Mouse (Mus musculus) neural tube, embryonic 13.5 days (tissue): Measurements from ENCODE around the gene Cnnm3. TPM values are rescaled to one million over a fixed set of nuclear protein-coding genes. Genes with fewer than 3 reads are reported as not detected.

Experiments
- ATAC-seq: fragments of 200-750 bp; cut with Nextera tagmentation; 2 replicates; pipeline ENCODE4 v1.8.0; 2017; ENCODE audit warnings: low read depth, mild to moderate bottlenecking, moderate TSS enrichment, moderate library complexity
- H3K27ac ChIP-seq: fragments of 300-500 bp; sonication (generic); replicated peaks from 2 replicates; pipeline ENCODE4 v1.5.1; 2015; ENCODE audit warnings: moderate library complexity, mild to moderate bottlenecking, inconsistent platforms
- H3K27me3 ChIP-seq: fragments of 300-500 bp; sonication (generic); 2 replicates; pipeline ENCODE4 v1.6.1; 2015; ENCODE audit warnings: mild to moderate bottlenecking, inconsistent platforms
- H3K36me3 ChIP-seq: fragments of 300-500 bp; sonication (generic); 2 replicates; pipeline ENCODE4 v1.6.1; 2015; ENCODE audit warnings: mild to moderate bottlenecking, inconsistent platforms
- H3K4me1 ChIP-seq: fragments of 300-500 bp; sonication (generic); replicated peaks from 2 replicates; pipeline ENCODE4 v1.6.1; 2015; ENCODE audit warnings: inconsistent platforms
- H3K4me2 ChIP-seq: fragments of 300-500 bp; sonication (generic); 2 replicates; pipeline ENCODE4 v1.6.1; 2015; ENCODE audit warnings: inconsistent platforms, mild to moderate bottlenecking, moderate library complexity
- H3K4me3 ChIP-seq: fragments of 300-500 bp; sonication (generic); 2 replicates; pipeline ENCODE4 v1.5.1; 2015; ENCODE audit warnings: mild to moderate bottlenecking, inconsistent platforms
- H3K9ac ChIP-seq: fragments of 300-500 bp; sonication (generic); 2 replicates; pipeline ENCODE4 v1.6.1; 2015; ENCODE audit warnings: moderate library complexity, mild to moderate bottlenecking, inconsistent platforms
- H3K9me3 ChIP-seq: fragments of 300-500 bp; sonication (generic); 2 replicates; pipeline ENCODE4 v1.6.1; 2016; ENCODE audit warnings: inconsistent platforms
- WGBS: fragments of 180-500 bp; shearing (Covaris S2); methylation state at CpG from one replicate; pipeline ENCODE4 v1.1.7; 2015; 5-methylcytosine and 5-hydroxymethylcytosine counted together
- polyA plus RNA-seq: library from polyadenylated mRNA; unstranded; fragments of >200 nt; fragmentation: Nextera tagmentation; extraction: Ambion mirVana; gene quantifications from 2 replicates; pipeline ENCODE4 v1.2.1, GENCODE M21; 2015

Gene Cnnm3
- polyA plus RNA-seq, 1 experiment from 2014 or later, result 4.2 TPM

DNA sequence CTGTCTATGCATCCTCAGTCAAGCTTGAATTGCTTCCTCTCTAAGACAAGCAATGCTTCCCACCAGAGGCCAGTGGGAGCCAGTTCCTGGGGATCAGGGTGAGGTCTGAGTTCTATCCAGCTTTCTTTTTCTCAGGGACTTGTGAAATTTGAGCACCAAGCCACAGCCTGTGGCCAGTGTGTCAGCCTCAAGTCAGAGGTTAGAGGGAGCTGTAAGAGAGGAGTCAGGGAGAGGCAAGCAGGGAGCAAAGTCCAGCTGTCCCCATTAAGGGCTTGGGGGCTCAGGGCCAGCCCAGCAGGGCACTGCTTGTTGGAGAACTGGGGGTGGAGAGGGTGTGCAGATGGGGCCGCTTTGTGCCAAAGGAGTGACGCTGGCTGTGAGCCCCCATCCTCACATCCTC lies 51.5 kb downstream of the Cnnm3 start:
- Histone ChIP-seq H3K4me2 (no peak overlapping the region), H3K9me3 (no peaks in the 10 kb centered on the region), H3K4me1 (peaks cover 27% of the 10 kb centered on the region), H3K9ac (no peak overlapping the region), H3K4me3 (no peak overlapping the region), H3K27ac (no peak overlapping the region), H3K36me3 (no peaks in the 10 kb centered on the region), H3K27me3 (no peaks in the 10 kb centered on the region)
- no peak for ATAC-seq
- WGBS, result 77% methylated on average over 2 of the region's 2 CpGs

DNA sequence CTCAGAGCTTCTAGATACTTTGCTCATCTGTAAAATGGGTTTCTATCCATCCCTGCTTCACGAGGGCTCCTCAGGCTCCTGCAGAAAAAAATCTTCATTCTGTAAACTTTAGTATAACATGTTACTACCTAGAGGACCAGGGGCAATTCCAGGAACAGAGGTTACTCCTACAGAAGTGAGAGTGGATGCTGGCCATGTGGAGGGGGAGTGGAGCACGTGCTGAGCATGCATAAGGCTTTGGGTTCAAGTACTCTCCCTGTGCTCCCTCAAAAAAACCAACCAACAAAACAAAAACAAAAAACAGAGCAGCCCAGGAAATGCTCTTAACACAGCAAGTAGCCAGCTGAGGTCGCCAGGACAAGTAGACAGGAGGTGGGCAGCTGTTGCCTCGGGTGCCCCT lies 52.0 kb downstream of the Cnnm3 start:
- Histone ChIP-seq H3K36me3 (no peaks in the 10 kb centered on the region), H3K4me1 (peaks cover 28% of the 10 kb centered on the region), H3K9ac (no peak overlapping the region), H3K9me3 (no peaks in the 10 kb centered on the region), H3K27ac (no peak overlapping the region), H3K4me2 (no peak overlapping the region), H3K27me3 (no peaks in the 10 kb centered on the region), H3K4me3 (no peak overlapping the region)
- ATAC-seq, result no peak
- WGBS, result 65% methylated on average over 4 of the region's 4 CpGs

DNA sequence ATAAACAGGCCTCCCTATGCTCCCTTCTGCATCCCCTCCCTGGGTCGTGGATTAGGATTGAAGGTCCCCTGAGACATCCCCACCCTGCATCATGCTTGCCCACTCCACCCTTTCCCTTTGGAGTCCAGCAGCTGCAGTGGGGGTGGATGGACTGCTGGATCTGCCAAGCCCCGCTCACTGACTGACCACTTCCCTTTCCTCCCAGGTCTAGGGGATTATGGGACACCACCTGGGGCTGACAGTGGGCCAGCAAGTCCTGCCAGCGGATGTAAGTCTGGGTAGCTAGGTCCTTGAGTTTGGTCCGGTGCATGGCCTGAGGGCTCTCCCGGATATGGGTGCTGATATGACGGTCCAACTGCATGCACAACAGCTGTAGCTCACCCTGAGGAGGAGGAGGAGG lies 52.4 kb downstream of the Cnnm3 start:
- no peaks in the 10 kb centered on the region for H3K27me3 ChIP-seq
- H3K4me2 ChIP-seq, result no peak overlapping the region
- no peaks in the 10 kb centered on the region for H3K9me3 ChIP-seq
- no peak overlapping the region for H3K4me3 ChIP-seq
- H3K36me3 ChIP-seq, result no peaks in the 10 kb centered on the region
- H3K9ac ChIP-seq, result no peak overlapping the region
- ATAC-seq, result no peak
- H3K27ac ChIP-seq, result no peak overlapping the region
- peaks cover 24% of the 10 kb centered on the region for H3K4me1 ChIP-seq
- 84% methylated on average over 6 of the region's 6 CpGs for WGBS

DNA sequence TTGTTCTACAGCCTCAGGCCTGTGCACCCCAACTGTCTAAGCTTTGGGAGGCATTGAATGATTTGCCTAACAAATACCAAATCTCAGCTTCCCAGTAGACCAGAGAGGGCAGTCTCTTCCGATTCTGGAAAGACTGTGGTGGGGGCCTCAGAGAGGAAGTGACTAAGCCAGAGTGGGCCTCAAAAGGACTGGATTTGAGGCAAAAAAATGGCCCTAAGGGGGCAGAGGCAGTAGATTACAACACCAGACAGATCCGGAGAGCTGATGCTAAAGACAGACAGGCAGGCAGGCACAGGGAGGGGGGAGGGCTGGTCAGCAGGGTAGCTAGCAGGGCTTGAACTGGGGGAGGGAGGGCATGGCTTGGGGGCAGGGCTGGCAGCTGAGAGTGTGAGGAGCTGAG lies 54.8 kb downstream of the Cnnm3 start:
- Histone ChIP-seq H3K27ac (no peak overlapping the region), H3K9ac (no peak overlapping the region), H3K9me3 (no peaks in the 10 kb centered on the region), H3K36me3 (no peaks in the 10 kb centered on the region), H3K4me3 (no peak overlapping the region), H3K4me1 (peaks cover 15% of the 10 kb centered on the region; the same call in 1 of the 2 replicates), H3K4me2 (no peak overlapping the region), H3K27me3 (no peaks in the 10 kb centered on the region)
- no peak for ATAC-seq
- 15% methylated on average over 2 of the region's 2 CpGs for WGBS

GRCm38 (mm10) chr1:36567818-36568603 lies 56.3 kb downstream of the Cnnm3 start:
- H3K9ac ChIP-seq, result no peak overlapping the region
- H3K9me3 ChIP-seq, result no peaks in the 10 kb centered on the region
- peaks cover 22% of the 10 kb centered on the region; the same call in 1 of the 2 replicates for H3K4me1 ChIP-seq
- H3K36me3 ChIP-seq, result no peaks in the 10 kb centered on the region
- 55% methylated on average over 21 of the region's 21 CpGs for WGBS
- H3K4me3 ChIP-seq, result no peak overlapping the region
- ATAC-seq, result no peak
- H3K27me3 ChIP-seq, result no peaks in the 10 kb centered on the region
- no peak overlapping the region for H3K27ac ChIP-seq
- no peak overlapping the region for H3K4me2 ChIP-seq

DNA sequence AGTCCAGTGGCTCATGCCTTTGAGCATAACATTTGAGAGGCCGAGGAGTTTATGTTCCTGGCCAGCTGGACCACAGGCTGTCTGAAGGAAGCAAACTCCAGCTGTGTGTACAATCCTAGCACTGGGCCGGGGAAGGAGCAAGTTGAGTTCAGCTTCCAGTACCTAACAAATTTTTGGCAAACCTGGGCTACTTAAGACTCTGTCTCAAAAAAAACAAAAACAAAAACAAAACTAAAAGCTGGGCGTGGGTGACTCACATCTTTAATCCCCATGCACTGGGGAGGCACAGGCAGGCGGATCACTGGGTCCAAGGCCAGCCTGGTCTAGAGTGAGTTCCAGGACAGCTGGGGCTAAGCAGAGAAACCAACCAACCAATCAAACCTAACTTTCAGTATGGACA lies 57.1 kb downstream of the Cnnm3 start:
- no peak for ATAC-seq
- Histone ChIP-seq H3K27me3 (no peaks in the 10 kb centered on the region), H3K27ac (no peak overlapping the region), H3K36me3 (no peaks in the 10 kb centered on the region), H3K4me1 (peaks cover 22% of the 10 kb centered on the region; the same call in 1 of the 2 replicates), H3K9ac (no peak overlapping the region), H3K9me3 (no peaks in the 10 kb centered on the region), H3K4me3 (no peak overlapping the region), H3K4me2 (no peak overlapping the region)
- 78% methylated on average over 4 of the region's 4 CpGs for WGBS

DNA sequence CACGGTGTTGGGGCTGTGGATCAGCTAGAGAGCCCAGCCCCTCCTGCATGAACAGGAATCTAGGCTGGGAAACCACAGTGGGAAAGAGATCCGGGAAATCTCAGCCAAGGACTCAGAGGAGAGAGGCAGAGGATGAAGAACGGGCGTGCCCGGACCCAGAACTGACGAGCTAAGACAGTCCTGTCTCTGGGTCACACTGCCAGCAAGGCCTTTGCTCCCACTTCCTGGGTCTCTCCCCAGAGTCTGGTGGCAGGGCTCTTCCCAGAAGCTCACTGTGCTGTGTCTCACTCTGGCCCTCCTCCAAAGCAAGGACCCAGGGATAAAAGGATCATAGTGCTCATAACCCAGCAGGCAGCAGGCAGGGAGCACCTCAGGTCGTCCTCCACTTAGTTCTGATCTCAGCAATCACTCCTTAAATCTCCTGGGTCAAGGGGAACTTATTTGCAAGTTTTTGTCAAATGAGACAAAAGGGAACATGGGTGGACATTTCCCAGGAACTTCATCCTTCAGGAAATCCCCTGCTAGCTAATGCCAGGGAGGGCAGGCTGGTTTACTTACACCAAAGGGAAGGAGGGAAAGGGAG lies 58.1 kb downstream of the Cnnm3 start:
- no peak overlapping the region for H3K27ac ChIP-seq
- no peak overlapping the region for H3K4me2 ChIP-seq
- no peaks in the 10 kb centered on the region for H3K27me3 ChIP-seq
- ATAC-seq, result no peak
- WGBS, result 39% methylated on average over 7 of the region's 7 CpGs
- no peaks in the 10 kb centered on the region for H3K36me3 ChIP-seq
- H3K4me3 ChIP-seq, result no peak overlapping the region
- no peak overlapping the region for H3K9ac ChIP-seq
- H3K9me3 ChIP-seq, result no peaks in the 10 kb centered on the region
- peaks cover 27% of the 10 kb centered on the region for H3K4me1 ChIP-seq

- no peaks in the 10 kb centered on the region for H3K27me3 ChIP-seq
- H3K4me2 ChIP-seq, result no peak overlapping the region
- H3K9ac ChIP-seq, result no peak overlapping the region
- ATAC-seq, result no peak
- WGBS, result 93% methylated on average over 5 of the region's 5 CpGs
- H3K36me3 ChIP-seq, result no peaks in the 10 kb centered on the region
- H3K9me3 ChIP-seq, result no peaks in the 10 kb centered on the region
- H3K4me1 ChIP-seq, result peaks cover 28% of the 10 kb centered on the region
- H3K27ac ChIP-seq, result no peak overlapping the region
- H3K4me3 ChIP-seq, result no peak overlapping the region
Measured at GRCm38 (mm10) chr1:36570320-36570719, 58.7 kb downstream of the Cnnm3 start.

GRCm38 (mm10) chr1:36571627-36572026 lies 60.0 kb downstream of the Cnnm3 start:
- Histone ChIP-seq H3K27me3 (no peaks in the 10 kb centered on the region), H3K27ac (no peak overlapping the region), H3K9ac (no peak overlapping the region), H3K4me1 (peaks cover 24% of the 10 kb centered on the region), H3K36me3 (no peaks in the 10 kb centered on the region), H3K4me2 (no peak overlapping the region), H3K4me3 (no peak overlapping the region), H3K9me3 (no peaks in the 10 kb centered on the region)
- 50% methylated on average over 6 of the region's 6 CpGs for WGBS
- ATAC-seq, result no peak

DNA sequence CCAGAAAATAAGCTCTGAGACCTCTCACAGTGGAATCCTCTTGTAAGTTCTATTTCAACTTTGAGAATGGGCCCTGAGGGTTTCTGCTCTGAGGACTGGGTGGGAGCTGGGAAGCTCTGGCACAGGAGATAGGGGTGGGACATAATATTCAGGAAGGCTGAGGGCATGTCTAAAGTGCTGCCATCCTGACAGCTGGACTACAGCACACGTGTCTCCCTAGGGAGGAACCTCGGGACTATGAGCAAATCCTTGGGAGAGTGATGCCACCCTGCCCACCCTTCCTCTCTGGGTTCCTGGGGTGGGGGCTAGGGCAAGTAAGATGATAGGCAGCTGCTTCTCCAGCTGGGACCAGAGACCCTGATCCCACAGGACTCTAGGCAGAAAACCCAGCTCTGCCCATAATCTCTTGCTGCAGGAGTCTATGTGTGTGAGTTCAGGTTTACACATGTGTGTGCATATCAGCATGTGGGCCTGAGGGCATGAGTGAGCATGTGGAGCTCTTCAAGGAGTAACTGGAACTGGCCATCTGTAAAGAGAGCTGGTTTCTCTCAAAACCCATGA lies 60.6 kb downstream of the Cnnm3 start:
- H3K9ac ChIP-seq, result no peak overlapping the region
- 54% methylated on average over 2 of the region's 2 CpGs for WGBS

GRCm38 (mm10) chr1:36572709-36573108 lies 61.0 kb downstream of the Cnnm3 start:
- no peak overlapping the region for H3K9ac ChIP-seq
- 69% methylated on average over 1 of the region's 1 CpGs for WGBS
- peaks cover 23% of the 10 kb centered on the region for H3K4me1 ChIP-seq

More for the DNA sequence above, 60.6 kb downstream of the Cnnm3 start:
- no peaks in the 10 kb centered on the region; the same call in 1 of the 2 replicates for H3K27me3 ChIP-seq
- H3K4me3 ChIP-seq, result no peak overlapping the region
- H3K9me3 ChIP-seq, result no peaks in the 10 kb centered on the region
- H3K4me2 ChIP-seq, result no peak overlapping the region
- H3K36me3 ChIP-seq, result no peaks in the 10 kb centered on the region
- no peak for ATAC-seq
- peaks cover 23% of the 10 kb centered on the region for H3K4me1 ChIP-seq
- H3K27ac ChIP-seq, result no peak overlapping the region

DNA sequence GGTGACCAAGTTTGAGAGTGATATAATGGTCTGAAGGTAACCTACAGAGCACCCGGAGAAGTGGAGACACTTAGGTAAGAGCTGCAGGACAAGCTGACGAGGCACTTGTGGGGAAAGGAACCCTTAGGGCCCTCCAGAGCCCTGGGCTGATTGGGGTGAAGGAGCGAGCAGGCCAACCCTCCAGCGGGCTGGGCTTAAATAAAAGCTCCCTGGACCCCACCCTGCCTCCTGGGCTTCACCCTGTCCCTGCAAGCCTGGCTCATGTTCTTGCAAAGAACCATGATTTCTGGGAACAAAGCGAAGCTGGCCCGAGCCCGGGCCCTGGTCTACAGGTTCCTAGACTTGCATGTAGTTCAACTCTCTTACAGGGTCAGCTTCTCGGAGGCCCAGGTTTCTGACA lies 61.9 kb downstream of the Cnnm3 start:
- H3K4me2 ChIP-seq, result no peak overlapping the region
- no peak overlapping the region for H3K27ac ChIP-seq
- H3K36me3 ChIP-seq, result no peaks in the 10 kb centered on the region
- H3K27me3 ChIP-seq, result peaks cover 7% of the 10 kb centered on the region; the same call in 1 of the 2 replicates
- H3K9me3 ChIP-seq, result no peaks in the 10 kb centered on the region
- no peak overlapping the region for H3K9ac ChIP-seq
- ATAC-seq, result no peak
- H3K4me1 ChIP-seq, result peaks cover 15% of the 10 kb centered on the region
- H3K4me3 ChIP-seq, result no peak overlapping the region
- 84% methylated on average over 8 of the region's 8 CpGs for WGBS

More at GRCm38 (mm10) chr1:36572709-36573108, 61.0 kb downstream of the Cnnm3 start:
- no peak for ATAC-seq
- no peaks in the 10 kb centered on the region for H3K36me3 ChIP-seq
- H3K4me3 ChIP-seq, result no peak overlapping the region
- H3K9me3 ChIP-seq, result no peaks in the 10 kb centered on the region
- no peaks in the 10 kb centered on the region; the same call in 1 of the 2 replicates for H3K27me3 ChIP-seq
- no peak overlapping the region for H3K27ac ChIP-seq
- no peak overlapping the region for H3K4me2 ChIP-seq
